Mouse (Mus musculus) heart, embryonic 13.5 days (tissue): ENCODE data around the gene 4930402F06Rik. TPM values are rescaled to one million over a fixed set of nuclear protein-coding genes. Genes with fewer than 3 reads are reported as not detected.

ENCODE experiments used
- ATAC-seq: fragments of 200-750 bp; cut with Nextera tagmentation; 2 replicates; pipeline ENCODE4 v1.8.0; 2017; ENCODE audit warnings: moderate TSS enrichment; ENCODE audit not compliant: insufficient number of reproducible peaks, low FRiP score, low TSS enrichment; ENCODE audit errors: extremely low read depth
- H3K27ac ChIP-seq: fragments of 300-500 bp; sonication (generic); replicated peaks from 2 replicates; pipeline ENCODE4 v1.5.1; 2015; ENCODE audit warnings: moderate library complexity, mild to moderate bottlenecking, inconsistent platforms
- H3K27me3 ChIP-seq: fragments of 300-500 bp; sonication (generic); replicated peaks from 2 replicates; pipeline ENCODE4 v1.6.1; 2015; ENCODE audit warnings: mild to moderate bottlenecking, inconsistent platforms
- H3K36me3 ChIP-seq: fragments of 300-500 bp; sonication (generic); 2 replicates; pipeline ENCODE4 v1.6.1; 2015; ENCODE audit warnings: mild to moderate bottlenecking, inconsistent platforms
- H3K4me1 ChIP-seq: fragments of 300-500 bp; sonication (generic); 2 replicates; pipeline ENCODE4 v1.6.1; 2015; ENCODE audit warnings: inconsistent platforms
- H3K4me2 ChIP-seq: fragments of 300-500 bp; sonication (generic); 2 replicates; pipeline ENCODE4 v1.6.1; 2015; ENCODE audit warnings: inconsistent platforms, mild to moderate bottlenecking, moderate library complexity
- H3K4me3 ChIP-seq: fragments of 300-500 bp; sonication (generic); 2 replicates; pipeline ENCODE4 v1.5.1; 2015; ENCODE audit warnings: moderate library complexity, mild to moderate bottlenecking, inconsistent platforms
- H3K9ac ChIP-seq: fragments of 300-500 bp; sonication (generic); 2 replicates; pipeline ENCODE4 v1.6.1; 2015; ENCODE audit warnings: inconsistent platforms, mild to moderate bottlenecking, moderate library complexity
- H3K9me3 ChIP-seq: fragments of 300-500 bp; sonication (generic); 2 replicates; pipeline ENCODE4 v1.6.1; 2016; ENCODE audit warnings: inconsistent platforms
- WGBS: fragments of 180-500 bp; shearing (Covaris S2); methylation state at CpG from one replicate; pipeline ENCODE4 v1.1.7; 2015; ENCODE audit warnings: mixed read lengths; 5-methylcytosine and 5-hydroxymethylcytosine counted together
- polyA plus RNA-seq: library from polyadenylated mRNA; unstranded; fragments of >200 nt; fragmentation: Nextera tagmentation; extraction: Ambion mirVana; gene quantifications from 2 replicates; pipeline ENCODE4 v1.2.1, GENCODE M21; 2015

The 4930402F06Rik gene
- polyA plus RNA-seq, 1 experiment from 2014 or later: not detected

DNA sequence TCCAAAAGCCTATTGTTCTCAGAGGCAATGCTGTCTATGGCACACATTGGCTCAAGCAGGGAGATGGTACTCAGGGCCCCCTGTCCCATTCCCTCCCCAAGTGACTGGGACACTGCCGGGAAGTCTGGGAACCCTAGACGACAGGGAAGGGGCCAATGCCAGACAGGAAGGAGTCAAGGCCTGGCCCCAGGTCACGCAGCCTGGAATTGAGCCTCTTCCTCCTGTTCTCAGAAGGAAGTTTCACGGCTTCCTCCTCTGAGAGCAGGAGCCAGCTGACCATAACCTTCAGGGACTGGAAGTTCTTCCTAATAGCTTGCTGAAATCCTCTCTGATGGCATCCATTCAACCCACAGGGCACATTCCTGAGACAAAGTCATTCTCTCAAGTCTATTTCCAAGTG lies 36.5 kb upstream of the 4930402F06Rik start:
- 60% methylated on average over 4 of the region's 4 CpGs for WGBS
- Histone ChIP-seq H3K4me3 (no peak overlapping the region), H3K27me3 (no peaks in the 10 kb centered on the region), H3K36me3 (peaks cover 12% of the 10 kb centered on the region), H3K4me2 (peak overlapping the region; percentile 65), H3K9me3 (no peaks in the 10 kb centered on the region), H3K4me1 (peaks cover 56% of the 10 kb centered on the region), H3K27ac (peak overlapping the region; percentile 81), H3K9ac (peak overlapping the region; percentile 66; the same call in 1 of the 2 replicates)
- ATAC-seq: no peak

DNA sequence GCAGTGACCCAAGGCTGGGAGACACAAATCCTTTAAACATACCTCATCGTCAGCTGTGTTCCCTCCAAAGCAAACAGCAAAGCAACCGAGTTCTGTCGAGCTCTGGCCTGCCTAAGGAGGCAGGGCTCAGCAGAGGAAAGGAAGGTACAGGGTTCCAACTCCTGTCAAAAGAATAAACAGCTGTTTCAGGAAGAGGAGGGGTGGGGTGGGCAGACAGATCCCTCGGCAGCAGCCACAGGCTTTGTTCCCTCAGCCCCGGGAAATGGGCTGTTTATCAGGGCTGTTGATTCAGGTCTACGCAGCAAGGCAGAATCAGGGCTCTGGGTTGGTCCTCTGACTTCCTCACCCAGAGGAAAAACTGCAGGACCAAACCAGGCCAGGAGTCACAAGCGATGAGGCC lies 35.5 kb upstream of the 4930402F06Rik start:
- peak overlapping the region; percentile 66 for H3K9ac ChIP-seq
- peak; percentile 60; the same call in 1 of the 2 replicates for ATAC-seq
- peak overlapping the region; percentile 81 for H3K27ac ChIP-seq
- H3K4me3 ChIP-seq: peak overlapping the region; percentile 33
- H3K9me3 ChIP-seq: no peaks in the 10 kb centered on the region
- no peaks in the 10 kb centered on the region for H3K27me3 ChIP-seq
- peak overlapping the region; percentile 65 for H3K4me2 ChIP-seq
- H3K4me1 ChIP-seq: peaks cover 64% of the 10 kb centered on the region
- 19% methylated on average over 7 of the region's 7 CpGs for WGBS
- H3K36me3 ChIP-seq: peaks cover 12% of the 10 kb centered on the region

DNA sequence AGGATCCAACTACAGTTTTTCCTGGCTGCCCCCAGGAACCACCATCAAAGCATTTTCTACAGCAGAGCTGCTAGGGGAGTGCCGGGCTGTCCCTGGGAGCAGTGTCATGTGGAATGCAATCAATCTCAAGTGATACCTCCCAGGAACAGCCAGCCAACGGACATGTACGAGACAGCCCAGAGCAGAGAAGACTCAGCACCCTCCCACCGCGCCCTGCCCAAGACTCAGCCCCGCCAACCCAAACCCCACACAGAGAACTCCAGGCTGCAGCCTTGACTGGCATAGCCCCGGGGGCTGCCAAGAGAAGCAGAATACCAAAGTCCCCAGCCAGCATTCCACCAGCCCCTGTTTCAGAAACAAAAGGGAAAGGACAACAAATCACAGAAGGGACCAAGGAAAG lies 35.0 kb upstream of the 4930402F06Rik start:
- Histone ChIP-seq H3K27ac (peak overlapping the region; percentile 81), H3K9ac (peak overlapping the region; percentile 66), H3K9me3 (no peaks in the 10 kb centered on the region), H3K4me1 (peaks cover 66% of the 10 kb centered on the region), H3K27me3 (no peaks in the 10 kb centered on the region), H3K4me3 (peak overlapping the region; percentile 33), H3K4me2 (peak overlapping the region; percentile 65), H3K36me3 (peaks cover 12% of the 10 kb centered on the region)
- WGBS: 13% methylated on average over 7 of the region's 7 CpGs
- no peak for ATAC-seq

DNA sequence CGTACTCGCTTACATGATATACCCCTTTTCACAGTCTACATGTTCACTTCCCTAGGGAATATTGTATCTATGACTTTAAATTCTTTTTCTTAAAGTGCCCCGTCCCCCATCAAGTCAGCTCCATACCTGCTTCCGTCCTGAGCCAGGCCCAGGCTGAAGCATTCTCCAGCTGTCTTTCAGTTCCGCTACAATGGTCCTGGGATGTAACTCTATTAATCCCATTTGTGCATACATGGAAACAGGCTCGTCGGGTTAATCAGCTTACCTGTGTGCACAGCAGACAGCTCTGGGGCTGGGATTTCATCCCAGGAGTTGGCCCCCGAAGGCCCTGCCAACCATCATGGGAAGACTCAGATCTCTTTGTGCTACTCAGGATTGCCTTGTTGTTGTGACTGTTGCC lies 33.8 kb upstream of the 4930402F06Rik start:
- H3K27me3 ChIP-seq: no peaks in the 10 kb centered on the region
- H3K27ac ChIP-seq: no peak overlapping the region
- H3K4me2 ChIP-seq: 0 out of 2 replicates have a peak overlapping the region, but pooled peaks have one; percentile 65
- 88% methylated on average over 8 of the region's 8 CpGs for WGBS
- peaks cover 6% of the 10 kb centered on the region; the same call in 1 of the 2 replicates for H3K36me3 ChIP-seq
- ATAC-seq: no peak
- no peak overlapping the region for H3K4me3 ChIP-seq
- no peaks in the 10 kb centered on the region for H3K9me3 ChIP-seq
- H3K4me1 ChIP-seq: peaks cover 66% of the 10 kb centered on the region
- H3K9ac ChIP-seq: no peak overlapping the region

DNA sequence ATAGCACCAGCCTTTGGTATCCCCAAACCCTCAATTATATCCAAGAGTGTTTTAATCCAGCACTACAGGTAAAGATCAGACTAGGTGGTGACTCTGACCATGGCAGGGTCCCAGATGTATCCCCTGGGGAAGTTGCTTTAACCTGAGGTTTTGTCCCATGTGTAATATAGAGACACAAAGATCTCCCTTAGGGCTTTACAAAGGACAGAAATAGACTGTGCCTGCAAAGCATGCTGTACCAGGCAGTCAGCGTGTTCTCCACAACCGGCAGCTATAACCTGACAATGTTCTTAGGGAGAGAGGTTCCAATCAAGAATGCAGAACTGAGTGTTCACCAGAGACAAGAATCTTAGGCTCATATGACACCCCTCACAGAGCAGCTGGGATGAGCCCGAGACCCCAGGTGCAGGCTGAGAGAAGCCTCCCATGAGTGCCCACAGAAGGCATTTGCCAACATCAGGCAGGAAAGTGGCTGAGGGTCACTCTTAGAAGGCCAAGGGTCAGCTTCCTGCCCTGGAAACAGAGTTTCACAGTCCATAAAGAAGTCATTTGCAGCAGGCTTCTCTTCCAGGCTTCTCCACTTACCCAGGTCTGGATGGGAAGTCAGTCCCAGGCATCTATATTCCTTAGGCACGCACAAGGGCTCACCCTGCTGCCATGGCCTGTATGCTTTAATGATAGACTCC lies 31.8 kb upstream of the 4930402F06Rik start:
- ATAC-seq: no peak
- WGBS: 72% methylated on average over 4 of the region's 4 CpGs
- Histone ChIP-seq H3K9ac (no peak overlapping the region), H3K27ac (no peak overlapping the region), H3K4me2 (no peak overlapping the region), H3K27me3 (no peaks in the 10 kb centered on the region), H3K36me3 (peaks cover 19% of the 10 kb centered on the region), H3K4me1 (peaks cover 47% of the 10 kb centered on the region), H3K9me3 (no peaks in the 10 kb centered on the region), H3K4me3 (no peak overlapping the region)

DNA sequence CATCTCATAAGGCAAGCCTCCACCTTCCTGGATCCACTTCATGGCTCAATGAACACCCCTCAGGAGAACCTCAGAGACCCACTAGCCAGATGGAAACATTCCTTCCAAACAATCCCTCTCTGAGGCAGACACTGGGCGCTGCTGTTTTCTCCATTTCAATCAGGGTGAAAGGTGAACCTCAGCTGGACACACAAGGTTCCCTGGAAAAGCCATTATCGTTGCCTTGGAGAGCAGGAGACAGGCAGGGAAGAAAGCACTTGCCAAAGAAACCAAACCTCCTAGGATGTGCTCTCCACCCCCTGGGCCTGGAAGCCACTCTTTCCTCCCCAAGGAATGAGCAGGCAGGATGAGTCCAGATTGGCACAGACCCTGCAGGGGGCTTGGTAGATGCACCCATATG lies 30.6 kb upstream of the 4930402F06Rik start:
- WGBS: 50% methylated on average over 2 of the region's 2 CpGs
- Histone ChIP-seq H3K27me3 (no peaks in the 10 kb centered on the region), H3K4me1 (peaks cover 35% of the 10 kb centered on the region), H3K4me2 (no peak overlapping the region), H3K9ac (no peak overlapping the region), H3K27ac (no peak overlapping the region), H3K4me3 (no peak overlapping the region), H3K36me3 (peaks cover 30% of the 10 kb centered on the region), H3K9me3 (no peaks in the 10 kb centered on the region)
- ATAC-seq: no peak

DNA sequence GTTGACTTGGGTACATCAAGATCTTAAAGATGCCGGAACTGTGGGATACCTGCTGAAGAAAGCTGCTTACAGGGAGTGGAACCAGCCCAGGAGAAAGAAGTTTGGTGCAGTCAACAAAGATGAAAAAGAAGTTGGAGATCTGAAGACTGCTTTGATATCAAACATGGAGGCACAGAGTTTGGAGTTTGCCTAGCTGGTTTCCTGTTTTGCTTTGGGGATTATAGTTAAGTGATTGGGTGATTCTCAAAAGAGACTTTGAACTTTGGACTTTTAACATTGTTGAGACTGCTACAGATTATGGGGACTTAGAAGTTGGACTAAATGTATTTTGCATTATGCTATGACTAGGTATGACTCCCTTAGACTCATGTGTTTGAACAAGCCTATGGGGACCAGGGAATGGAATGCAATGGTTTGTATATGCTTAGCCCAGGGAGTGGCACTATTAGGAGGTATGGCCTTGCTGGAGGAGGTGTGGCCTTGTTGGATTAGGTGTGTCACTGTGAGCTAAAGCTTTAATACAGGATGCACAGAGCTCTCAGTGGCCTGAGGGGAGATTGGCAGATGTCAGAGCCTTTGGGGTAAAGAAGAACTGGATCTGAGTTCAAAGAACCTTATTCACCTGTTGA lies 26.9 kb upstream of the 4930402F06Rik start:
- no peak overlapping the region for H3K27ac ChIP-seq
- no peaks in the 10 kb centered on the region for H3K27me3 ChIP-seq
- ATAC-seq: no peak
- no peak overlapping the region for H3K4me3 ChIP-seq
- peaks cover 11% of the 10 kb centered on the region for H3K9me3 ChIP-seq
- peaks cover 62% of the 10 kb centered on the region for H3K36me3 ChIP-seq
- H3K4me1 ChIP-seq: peaks cover 14% of the 10 kb centered on the region
- no peak overlapping the region for H3K4me2 ChIP-seq
- no peak overlapping the region for H3K9ac ChIP-seq
- 88% methylated on average over 1 of the region's 1 CpGs for WGBS

DNA sequence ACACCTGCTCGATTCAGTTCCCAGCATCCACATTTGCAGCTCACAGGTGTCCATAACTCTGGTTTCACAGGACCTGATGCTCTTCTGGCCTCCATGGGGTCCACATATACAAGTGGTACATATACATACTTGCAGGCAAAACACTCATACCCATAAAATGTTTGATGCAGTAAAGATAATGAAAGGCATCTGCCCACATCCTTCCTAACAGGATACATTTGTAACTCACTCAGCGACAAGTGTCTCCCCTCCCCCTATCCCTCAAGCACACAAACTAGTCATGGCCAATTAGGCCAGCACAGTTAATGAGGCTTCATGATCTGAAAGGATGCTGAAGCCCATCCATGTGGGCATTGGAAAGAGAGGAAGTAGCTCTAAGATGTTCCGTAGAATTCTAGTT lies 25.4 kb upstream of the 4930402F06Rik start:
- H3K9me3 ChIP-seq: peaks cover 12% of the 10 kb centered on the region
- H3K27me3 ChIP-seq: no peaks in the 10 kb centered on the region
- ATAC-seq: no peak
- H3K4me3 ChIP-seq: no peak overlapping the region
- H3K27ac ChIP-seq: no peak overlapping the region
- WGBS: 86% methylated on average over 3 of the region's 3 CpGs
- peaks cover 8% of the 10 kb centered on the region for H3K4me1 ChIP-seq
- H3K36me3 ChIP-seq: peaks cover 67% of the 10 kb centered on the region
- H3K9ac ChIP-seq: no peak overlapping the region
- no peak overlapping the region for H3K4me2 ChIP-seq

DNA sequence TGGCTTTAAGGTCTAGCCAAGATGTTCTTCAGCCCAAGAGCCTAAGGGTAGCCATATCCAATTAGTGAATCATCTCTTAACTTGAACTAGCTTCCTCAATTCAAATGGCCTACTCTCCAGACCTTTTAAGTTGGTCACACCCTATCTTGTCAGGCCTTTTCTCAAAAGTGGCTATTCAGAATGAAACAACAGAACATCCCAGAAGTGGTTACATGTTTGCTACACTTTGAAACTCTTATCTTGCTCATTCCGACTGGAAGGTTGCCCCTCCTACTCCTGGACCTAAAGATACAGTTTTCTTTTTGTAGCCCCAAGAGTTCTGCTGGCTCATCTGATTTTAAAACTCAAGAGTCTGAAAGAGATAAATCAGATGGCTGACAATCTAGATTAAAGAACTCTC lies 23.7 kb upstream of the 4930402F06Rik start:
- no peak overlapping the region for H3K4me3 ChIP-seq
- peaks cover 67% of the 10 kb centered on the region for H3K36me3 ChIP-seq
- WGBS: 40% methylated on average over 1 of the region's 1 CpGs
- H3K27me3 ChIP-seq: no peaks in the 10 kb centered on the region
- H3K4me1 ChIP-seq: peaks cover 11% of the 10 kb centered on the region; the same call in 1 of the 2 replicates
- H3K9me3 ChIP-seq: peaks cover 12% of the 10 kb centered on the region
- H3K9ac ChIP-seq: no peak overlapping the region
- no peak overlapping the region for H3K27ac ChIP-seq
- ATAC-seq: no peak
- no peak overlapping the region for H3K4me2 ChIP-seq

DNA sequence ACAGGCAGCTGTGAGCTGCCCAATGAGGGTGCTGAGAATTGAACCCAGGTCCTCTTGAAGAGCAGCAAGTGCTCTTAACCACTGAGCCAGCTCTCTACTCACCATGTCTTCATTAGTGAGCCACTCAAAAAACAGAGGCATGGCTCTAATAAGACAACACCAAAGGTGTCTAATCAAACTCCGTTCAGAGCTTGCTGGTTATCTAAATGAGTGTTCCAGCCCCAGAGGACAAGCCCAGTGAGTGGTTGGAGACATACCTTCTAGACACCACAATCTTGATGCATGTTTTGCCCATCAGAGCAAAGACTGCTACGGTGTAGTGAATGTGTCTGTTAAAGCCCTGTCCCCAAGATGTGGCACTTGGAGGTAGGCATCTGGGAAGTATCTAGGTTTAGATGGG lies 22.7 kb upstream of the 4930402F06Rik start:
- H3K9ac ChIP-seq: no peak overlapping the region
- peaks cover 64% of the 10 kb centered on the region for H3K36me3 ChIP-seq
- 90% methylated on average over 2 of the region's 2 CpGs for WGBS
- no peak overlapping the region for H3K4me2 ChIP-seq
- no peak overlapping the region for H3K27ac ChIP-seq
- no peak overlapping the region for H3K4me3 ChIP-seq
- peaks cover 11% of the 10 kb centered on the region; the same call in 1 of the 2 replicates for H3K4me1 ChIP-seq
- no peaks in the 10 kb centered on the region for H3K27me3 ChIP-seq
- ATAC-seq: no peak
- H3K9me3 ChIP-seq: peaks cover 12% of the 10 kb centered on the region

DNA sequence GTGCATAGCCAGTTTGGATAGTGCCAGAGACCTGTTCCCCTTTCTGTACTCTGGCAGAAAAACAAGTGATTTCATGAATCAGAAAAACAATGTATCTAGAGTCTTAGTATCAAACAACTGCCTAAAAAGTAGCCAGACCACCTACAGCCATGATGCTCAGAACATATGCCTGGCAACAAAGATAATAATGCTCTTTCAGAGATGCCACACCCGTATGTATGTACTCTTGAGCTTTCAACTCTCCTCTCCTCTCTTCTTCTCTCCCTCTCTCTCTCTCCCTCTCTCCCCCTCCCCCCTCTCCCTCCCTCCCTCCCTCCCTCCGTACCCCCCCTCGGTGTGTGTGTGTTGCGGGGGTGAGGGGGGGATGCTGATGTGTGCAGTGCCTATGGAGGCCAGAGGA lies 22.3 kb upstream of the 4930402F06Rik start:
- Histone ChIP-seq H3K4me3 (no peak overlapping the region), H3K36me3 (peaks cover 59% of the 10 kb centered on the region), H3K27me3 (no peaks in the 10 kb centered on the region), H3K9me3 (peaks cover 12% of the 10 kb centered on the region), H3K9ac (no peak overlapping the region), H3K4me1 (peaks cover 14% of the 10 kb centered on the region), H3K4me2 (no peak overlapping the region), H3K27ac (no peak overlapping the region)
- 89% methylated on average over 4 of the region's 4 CpGs for WGBS
- ATAC-seq: no peak

DNA sequence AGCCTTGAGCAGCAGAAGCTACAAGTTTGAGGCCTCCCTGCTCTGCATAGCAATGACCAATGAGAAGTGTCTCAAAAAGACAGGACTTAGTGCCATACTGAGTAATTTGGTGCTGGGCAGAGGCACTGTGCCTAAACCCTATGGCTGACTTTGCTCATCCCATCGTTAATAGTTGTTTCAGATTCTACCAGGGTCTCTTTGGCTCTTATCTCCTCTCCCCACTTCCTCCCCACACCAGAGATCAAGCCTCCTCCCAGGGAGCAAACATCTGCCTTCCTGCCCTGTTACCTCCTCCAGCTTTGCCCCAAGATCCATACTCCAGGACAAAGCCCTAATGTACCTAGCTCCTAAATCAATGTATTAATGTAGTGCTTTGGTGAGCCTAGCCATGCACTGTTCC lies 20.3 kb upstream of the 4930402F06Rik start:
- no peak overlapping the region for H3K9ac ChIP-seq
- H3K9me3 ChIP-seq: peaks cover 12% of the 10 kb centered on the region
- no peak overlapping the region for H3K4me3 ChIP-seq
- H3K27ac ChIP-seq: peak overlapping the region; percentile 9
- peaks cover 43% of the 10 kb centered on the region for H3K36me3 ChIP-seq
- WGBS: 50% methylated on average over 1 of the region's 1 CpGs
- peaks cover 24% of the 10 kb centered on the region for H3K4me1 ChIP-seq
- ATAC-seq: no peak
- no peak overlapping the region for H3K4me2 ChIP-seq
- H3K27me3 ChIP-seq: no peaks in the 10 kb centered on the region
